Mouse (Mus musculus): ENCODE measurements around the gene Tgif1.

GRCm38 (mm10) chr17:70866029-70866428, 12.7 kb upstream of the Tgif1 start:
- no peak for TF ChIP-seq CTCF (IDR thresholded peaks at IDR 0.05; ENCODE audit: low read depth)
- no peak for TF ChIP-seq EP300 (IDR thresholded peaks at IDR 0.05; ENCODE audit: low read depth)

Data from liver, embryonic 14.5 days (tissue).